In genomic region chr19:6977759-6978638, GRCm38 (mm10) we compare ENCODE assay signal across 8 mouse cellular contexts. TPM values are rescaled to one million over a fixed set of nuclear protein-coding genes. Genes with fewer than 3 reads are reported as not detected.
DNase-seq lines count a peak whose midpoint lies in the region; ATAC-seq and TF ChIP-seq lines count a peak whose summit lies in the region.

No protein-coding gene starts in this region.

- H3K4me1 ChIP-seq in heart, embryonic 11.5 days (ENCODE audit: control insufficient read depth, insufficient read depth, low read length): peaks cover 44% of the 10 kb centered on the region
- H3K4me1 ChIP-seq in ES-Bruce4 (ENCODE audit: control insufficient read depth, insufficient read depth, low read length): no peaks in the 10 kb centered on the region
- H3K4me1 ChIP-seq in hindbrain, embryonic 12.5 days: peaks cover 52% of the 10 kb centered on the region
- H3K4me1 ChIP-seq in midbrain, embryonic 10.5 days: peaks cover 66% of the 10 kb centered on the region

- peak overlapping the region; percentile 94; the same call in 1 of the 2 replicates for H3K4me2 ChIP-seq in heart, embryonic 11.5 days
- H3K4me2 ChIP-seq in hindbrain, embryonic 12.5 days (replicated peaks): peak overlapping the region; percentile 96

- 70% methylated on average over 13 of the region's 13 CpGs for WGBS in heart, embryonic 11.5 days (ENCODE audit: insufficient replicate concordance)
- WGBS in hindbrain, embryonic 12.5 days: 86% methylated on average over 13 of the region's 13 CpGs
- 88% methylated on average over 13 of the region's 13 CpGs for WGBS in midbrain, embryonic 10.5 days

- H3K27me3 ChIP-seq in heart, embryonic 11.5 days (ENCODE audit: control insufficient read depth, insufficient read depth, low read length): no peaks in the 10 kb centered on the region
- H3K27me3 ChIP-seq in ES-Bruce4 (ENCODE audit: control insufficient read depth, insufficient read depth, low read length, poor library complexity, severe bottlenecking): no peaks in the 10 kb centered on the region
- no peaks in the 10 kb centered on the region for H3K27me3 ChIP-seq in hindbrain, embryonic 12.5 days
- H3K27me3 ChIP-seq in midbrain, embryonic 10.5 days (ENCODE audit: low read depth, poor library complexity, severe bottlenecking): no peaks in the 10 kb centered on the region

- peak overlapping the region; percentile 65; the same call in 1 of the 2 replicates for H3K27ac ChIP-seq in heart, embryonic 11.5 days (ENCODE audit: low read depth, low read length)
- no peak overlapping the region for H3K27ac ChIP-seq in ES-Bruce4 (ENCODE audit: insufficient read depth, low read length)
- peak overlapping the region; percentile 94 for H3K27ac ChIP-seq in hindbrain, embryonic 12.5 days
- peak overlapping the region; percentile 97 for H3K27ac ChIP-seq in midbrain, embryonic 10.5 days (replicated peaks)

- peak overlapping the region; percentile 74; the same call in 1 of the 2 replicates for H3K4me3 ChIP-seq in heart, embryonic 11.5 days (ENCODE audit: low read depth, low read length)
- H3K4me3 ChIP-seq in ES-Bruce4 (ENCODE audit: low read depth, low read length): no peak overlapping the region
- H3K4me3 ChIP-seq in hindbrain, embryonic 12.5 days: 0 out of 2 replicates have a peak overlapping the region, but pooled peaks have one; percentile 56
- peak overlapping the region; percentile 66 for H3K4me3 ChIP-seq in midbrain, embryonic 10.5 days

- no peak for TF ChIP-seq CTCF in ES-Bruce4 (IDR thresholded peaks at IDR 0.05; ENCODE audit: low read depth, low read length)

- peaks cover 14% of the 10 kb centered on the region for H3K36me3 ChIP-seq in heart, embryonic 11.5 days (ENCODE audit: control insufficient read depth, insufficient read depth, low read length)
- H3K36me3 ChIP-seq in ES-Bruce4 (ENCODE audit: control insufficient read depth, insufficient read depth, low read length, poor library complexity, severe bottlenecking): peaks cover 23% of the 10 kb centered on the region
- H3K36me3 ChIP-seq in hindbrain, embryonic 12.5 days: peaks cover 24% of the 10 kb centered on the region
- H3K36me3 ChIP-seq in midbrain, embryonic 10.5 days: peaks cover 40% of the 10 kb centered on the region

- peak overlapping the region; percentile 74; the same call in 1 of the 2 replicates for H3K9ac ChIP-seq in heart, embryonic 11.5 days (ENCODE audit: low read depth, low read length)
- H3K9ac ChIP-seq in ES-Bruce4 (ENCODE audit: low read depth, poor library complexity, severe bottlenecking): 0 out of 2 replicates have a peak overlapping the region, but pooled peaks have one; percentile 47
- H3K9ac ChIP-seq in hindbrain, embryonic 12.5 days: peak overlapping the region; percentile 68; the same call in 1 of the 2 replicates

- intact Hi-C loops in heart, postnatal 14 days (cut with DNase I): loop anchor here (2.0 kb wide), 2 partner anchors 43 to 55 kb away; no protein-coding TSS in a partner anchor

- TF ChIP-seq EP300 in ES-Bruce4 (IDR thresholded peaks at IDR 0.05; ENCODE audit: insufficient read depth, low read depth, low read length): no peak

- no peak for ATAC-seq in heart, embryonic 11.5 days (replicated peaks; ENCODE audit: insufficient number of reproducible peaks, low FRiP score, low TSS enrichment)
- ATAC-seq in hindbrain, embryonic 12.5 days (ENCODE audit: low FRiP score): no peak
- no peak for ATAC-seq in megakaryocyte-erythroid progenitor cell, adult 5-6 weeks (replicated peaks; ENCODE audit: low FRiP score, low TSS enrichment, poor library complexity, severe bottlenecking)
- ATAC-seq in frontal cortex, adult (ENCODE audit: low TSS enrichment): no peak

- no peak for DNase-seq in heart, postnatal 14 days
- DNase-seq in midbrain, embryonic 10.5 days (ENCODE audit: low spot score): no peak
- no peak for DNase-seq in thymus, adult 18-20 months

- no peak for TF ChIP-seq POLR2A in ES-Bruce4 (IDR thresholded peaks at IDR 0.05; ENCODE audit: insufficient read depth, low read length)

- no peaks in the 10 kb centered on the region for H3K9me3 ChIP-seq in heart, embryonic 11.5 days (replicated peaks; ENCODE audit: control insufficient read depth, low read length)
- no peaks in the 10 kb centered on the region for H3K9me3 ChIP-seq in ES-Bruce4 (replicated peaks; ENCODE audit: control insufficient read depth, insufficient read depth, low read length, poor library complexity, severe bottlenecking)
- no peaks in the 10 kb centered on the region for H3K9me3 ChIP-seq in hindbrain, embryonic 12.5 days (replicated peaks)
- no peaks in the 10 kb centered on the region for H3K9me3 ChIP-seq in midbrain, embryonic 10.5 days (replicated peaks)

RNA-seq across cellular contexts. Expression of gene Plcb3, which starts 1.7 kb away (rescaled TPM):
- polyA plus RNA-seq in heart, embryonic 11.5 days (2014; fragmentation: Nextera tagmentation; extraction: Ambion mirVana): 17.2 and 20.1 TPM in 2 replicates
- 10 to 100 TPM; 16.2 to 16.8 TPM for total RNA-seq in heart, postnatal 14 days (2021)
- 42.4 and 45.6 TPM in 2 replicates for polyA plus RNA-seq in ES-Bruce4 (2011; ENCODE audit: insufficient read depth, insufficient read length, low read depth, missing spikeins)
- polyA plus RNA-seq in hindbrain, embryonic 12.5 days (2016; fragmentation: Nextera tagmentation; extraction: Ambion mirVana): 27.9 and 29.3 TPM in 2 replicates
- 22.4 and 23.7 TPM in 2 replicates for polyA plus RNA-seq in midbrain, embryonic 10.5 days (2016; fragmentation: Nextera tagmentation; extraction: Ambion mirVana)
- 12.1 and 18.6 TPM in 2 replicates for total RNA-seq in megakaryocyte-erythroid progenitor cell, adult 5-6 weeks (2014; fragmentation: Nextera tagmentation)
- 4.3 and 4.8 TPM in 2 replicates for total RNA-seq in megakaryocyte-erythroid progenitor cell, adult 5-6 weeks (2017)

RNA-seq across cellular contexts. Expression of gene Fkbp2, which starts 2.3 kb away (rescaled TPM):
- 84.5 and 88.4 TPM in 2 replicates for polyA plus RNA-seq in heart, embryonic 11.5 days (2014; fragmentation: Nextera tagmentation; extraction: Ambion mirVana)
- total RNA-seq in heart, postnatal 14 days (2021): 10 to 100 TPM; 13.6 to 14.2 TPM
- 40.4 and 45.5 TPM in 2 replicates for polyA plus RNA-seq in ES-Bruce4 (2011; ENCODE audit: insufficient read depth, insufficient read length, low read depth, missing spikeins)
- 77.8 and 82.5 TPM in 2 replicates for polyA plus RNA-seq in hindbrain, embryonic 12.5 days (2016; fragmentation: Nextera tagmentation; extraction: Ambion mirVana)
- polyA plus RNA-seq in midbrain, embryonic 10.5 days (2016; fragmentation: Nextera tagmentation; extraction: Ambion mirVana): 115 and 127 TPM in 2 replicates
- total RNA-seq in megakaryocyte-erythroid progenitor cell, adult 5-6 weeks (2014; fragmentation: Nextera tagmentation): 63.5 and 120 TPM in 2 replicates
- 72.8 and 85.4 TPM in 2 replicates for total RNA-seq in megakaryocyte-erythroid progenitor cell, adult 5-6 weeks (2017)

RNA-seq across cellular contexts. Expression of gene Ppp1r14b, which starts 3.2 kb away (rescaled TPM):
- polyA plus RNA-seq in heart, embryonic 11.5 days (2014; fragmentation: Nextera tagmentation; extraction: Ambion mirVana): 162 and 177 TPM in 2 replicates
- total RNA-seq in heart, postnatal 14 days (2021): 100 to 1,000 TPM in 1 of 2 experiments, 10 to 100 TPM in 1; 89.8 to 120 TPM
- 151 and 166 TPM in 2 replicates for polyA plus RNA-seq in ES-Bruce4 (2011; ENCODE audit: insufficient read depth, insufficient read length, low read depth, missing spikeins)
- 259 and 281 TPM in 2 replicates for polyA plus RNA-seq in hindbrain, embryonic 12.5 days (2016; fragmentation: Nextera tagmentation; extraction: Ambion mirVana)
- 90.8 and 116 TPM in 2 replicates for polyA plus RNA-seq in midbrain, embryonic 10.5 days (2016; fragmentation: Nextera tagmentation; extraction: Ambion mirVana)
- 316 and 412 TPM in 2 replicates for total RNA-seq in megakaryocyte-erythroid progenitor cell, adult 5-6 weeks (2014; fragmentation: Nextera tagmentation)
- total RNA-seq in megakaryocyte-erythroid progenitor cell, adult 5-6 weeks (2017): 174 and 192 TPM in 2 replicates

RNA-seq across cellular contexts. Expression of gene Vegfb, which starts 9.5 kb away (rescaled TPM):
- polyA plus RNA-seq in heart, embryonic 11.5 days (2014; fragmentation: Nextera tagmentation; extraction: Ambion mirVana): 76.9 and 79.1 TPM in 2 replicates
- 100 to 1,000 TPM; 307 to 309 TPM for total RNA-seq in heart, postnatal 14 days (2021)
- polyA plus RNA-seq in ES-Bruce4 (2011; ENCODE audit: insufficient read depth, insufficient read length, low read depth, missing spikeins): 44.7 and 49.1 TPM in 2 replicates
- polyA plus RNA-seq in hindbrain, embryonic 12.5 days (2016; fragmentation: Nextera tagmentation; extraction: Ambion mirVana): 32.2 and 37.0 TPM in 2 replicates
- polyA plus RNA-seq in midbrain, embryonic 10.5 days (2016; fragmentation: Nextera tagmentation; extraction: Ambion mirVana): 35.2 and 40.8 TPM in 2 replicates
- total RNA-seq in megakaryocyte-erythroid progenitor cell, adult 5-6 weeks (2014; fragmentation: Nextera tagmentation): 56.3 and 71.4 TPM in 2 replicates
- 13.2 and 16.9 TPM in 2 replicates for total RNA-seq in megakaryocyte-erythroid progenitor cell, adult 5-6 weeks (2017)

RNA-seq across cellular contexts. Expression of gene Dnajc4, which starts 14.4 kb away (rescaled TPM):
- polyA plus RNA-seq in heart, embryonic 11.5 days (2014; fragmentation: Nextera tagmentation; extraction: Ambion mirVana): 26.3 and 28.5 TPM in 2 replicates
- 10 to 100 TPM; 54.8 to 62.7 TPM for total RNA-seq in heart, postnatal 14 days (2021)
- 14.8 and 15.8 TPM in 2 replicates for polyA plus RNA-seq in ES-Bruce4 (2011; ENCODE audit: insufficient read depth, insufficient read length, low read depth, missing spikeins)
- polyA plus RNA-seq in hindbrain, embryonic 12.5 days (2016; fragmentation: Nextera tagmentation; extraction: Ambion mirVana): 20.5 and 24.0 TPM in 2 replicates
- 20.8 and 23.1 TPM in 2 replicates for polyA plus RNA-seq in midbrain, embryonic 10.5 days (2016; fragmentation: Nextera tagmentation; extraction: Ambion mirVana)
- 15.0 and 17.0 TPM in 2 replicates for total RNA-seq in megakaryocyte-erythroid progenitor cell, adult 5-6 weeks (2014; fragmentation: Nextera tagmentation)
- 8.5 and 11.5 TPM in 2 replicates for total RNA-seq in megakaryocyte-erythroid progenitor cell, adult 5-6 weeks (2017)
